Mouse (Mus musculus) E14TG2a.4 (cell line): Measurements from ENCODE around the gene Mpp3.

ENCODE experiments used
- H3K27me3 ChIP-seq: 2 replicates; pipeline ENCODE4 v1.6.1; 2014; ENCODE audit warnings: low read length, control low read depth; ENCODE audit not compliant: insufficient read depth
- H3K36me3 ChIP-seq: 2 replicates; pipeline ENCODE4 v1.6.1; 2014; ENCODE audit warnings: low read length, control low read depth; ENCODE audit not compliant: insufficient read depth
- H3K4me1 ChIP-seq: replicated peaks from 2 replicates; pipeline ENCODE4 v1.6.1; 2014; ENCODE audit warnings: low read depth, low read length, control low read depth
- H3K4me3 ChIP-seq: replicated peaks from 2 replicates; pipeline ENCODE4 v1.5.1; 2014; ENCODE audit warnings: mild to moderate bottlenecking, low read length
- H3K9me3 ChIP-seq: 2 replicates; pipeline ENCODE4 v1.6.1; 2014; ENCODE audit warnings: low read length, control low read depth
- CTCF ChIP-seq: conservative IDR thresholded peaks from 2 replicates; pipeline ENCODE4 v1.5.1; 2014; ENCODE audit warnings: low read length
- NANOG ChIP-seq: IDR thresholded peaks from 2 replicates; pipeline ENCODE4 v1.6.1; 2014; ENCODE audit warnings: borderline replicate concordance, low read length, mixed read lengths
- POU5F1 ChIP-seq: IDR thresholded peaks from 2 replicates; pipeline ENCODE4 v1.6.1; 2014; ENCODE audit warnings: low read length, borderline replicate concordance

Gene Mpp3

GRCm38 (mm10) chr11:102024875-102025274 lies 3.4 kb downstream of the Mpp3 start:
- peaks cover 46% of the 10 kb centered on the region for H3K4me1 ChIP-seq
- H3K9me3 ChIP-seq, result no peaks in the 10 kb centered on the region
- no peaks in the 10 kb centered on the region for H3K36me3 ChIP-seq
- H3K4me3 ChIP-seq, result no peak overlapping the region
- TF ChIP-seq NANOG (no peak), CTCF (no peak), POU5F1 (no peak)
- H3K27me3 ChIP-seq, result peaks cover 66% of the 10 kb centered on the region

GRCm38 (mm10) chr11:102024084-102024758 lies 4.0 kb downstream of the Mpp3 start:
- Histone ChIP-seq H3K9me3 (no peaks in the 10 kb centered on the region), H3K4me3 (no peak overlapping the region), H3K4me1 (peaks cover 46% of the 10 kb centered on the region), H3K27me3 (peaks cover 63% of the 10 kb centered on the region), H3K36me3 (no peaks in the 10 kb centered on the region)
- TF ChIP-seq NANOG, result no peak
- no peak for TF ChIP-seq CTCF
- TF ChIP-seq POU5F1, result no peak

GRCm38 (mm10) chr11:102023406-102023805 lies 4.9 kb downstream of the Mpp3 start:
- H3K27me3 ChIP-seq, result peaks cover 59% of the 10 kb centered on the region
- H3K36me3 ChIP-seq, result no peaks in the 10 kb centered on the region
- no peaks in the 10 kb centered on the region for H3K9me3 ChIP-seq
- H3K4me3 ChIP-seq, result peak overlapping the region; percentile 35
- TF ChIP-seq NANOG (no peak), CTCF (no peak), POU5F1 (no peak)
- H3K4me1 ChIP-seq, result peaks cover 53% of the 10 kb centered on the region

GRCm38 (mm10) chr11:102021196-102021595 lies 7.1 kb downstream of the Mpp3 start:
- H3K27me3 ChIP-seq, result peaks cover 41% of the 10 kb centered on the region
- no peaks in the 10 kb centered on the region for H3K36me3 ChIP-seq
- no peaks in the 10 kb centered on the region for H3K9me3 ChIP-seq
- H3K4me1 ChIP-seq, result peaks cover 54% of the 10 kb centered on the region
- no peak for TF ChIP-seq POU5F1
- TF ChIP-seq NANOG, result no peak
- no peak for TF ChIP-seq CTCF
- no peak overlapping the region for H3K4me3 ChIP-seq

- Histone ChIP-seq H3K4me3 (no peak overlapping the region), H3K36me3 (no peaks in the 10 kb centered on the region), H3K27me3 (peaks cover 26% of the 10 kb centered on the region), H3K9me3 (no peaks in the 10 kb centered on the region), H3K4me1 (peaks cover 46% of the 10 kb centered on the region)
- TF ChIP-seq NANOG (no peak), CTCF (no peak), POU5F1 (no peak)
These were observed 8.5 kb downstream of the Mpp3 start for GRCm38 (mm10) chr11:102019736-102020135.

- Histone ChIP-seq H3K4me1 (peaks cover 27% of the 10 kb centered on the region), H3K4me3 (no peak overlapping the region), H3K36me3 (no peaks in the 10 kb centered on the region), H3K27me3 (0 out of 2 replicates have a peak, but pooled peaks cover 5% of the 10 kb centered on the region), H3K9me3 (no peaks in the 10 kb centered on the region)
- TF ChIP-seq POU5F1 (no peak), CTCF (no peak), NANOG (no peak)
These were observed 12.1 kb downstream of the Mpp3 start for GRCm38 (mm10) chr11:102016136-102016535.

GRCm38 (mm10) chr11:102015472-102015871 lies 12.8 kb downstream of the Mpp3 start:
- Histone ChIP-seq H3K27me3 (0 out of 2 replicates have a peak, but pooled peaks cover 3% of the 10 kb centered on the region), H3K36me3 (no peaks in the 10 kb centered on the region), H3K9me3 (no peaks in the 10 kb centered on the region), H3K4me3 (no peak overlapping the region), H3K4me1 (peaks cover 27% of the 10 kb centered on the region)
- no peak for TF ChIP-seq NANOG
- TF ChIP-seq POU5F1, result no peak
- TF ChIP-seq CTCF, result no peak

GRCm38 (mm10) chr11:102013201-102013600 lies 15.1 kb downstream of the Mpp3 start:
- no peaks in the 10 kb centered on the region for H3K36me3 ChIP-seq
- no peaks in the 10 kb centered on the region for H3K9me3 ChIP-seq
- peaks cover 33% of the 10 kb centered on the region for H3K4me1 ChIP-seq
- H3K27me3 ChIP-seq, result no peaks in the 10 kb centered on the region
- TF ChIP-seq POU5F1 (no peak), CTCF (no peak), NANOG (no peak)
- H3K4me3 ChIP-seq, result no peak overlapping the region

GRCm38 (mm10) chr11:102011510-102011909 lies 16.8 kb downstream of the Mpp3 start:
- Histone ChIP-seq H3K9me3 (no peaks in the 10 kb centered on the region), H3K4me3 (no peak overlapping the region), H3K27me3 (no peaks in the 10 kb centered on the region), H3K36me3 (no peaks in the 10 kb centered on the region), H3K4me1 (peaks cover 29% of the 10 kb centered on the region)
- TF ChIP-seq POU5F1 (no peak), NANOG (no peak), CTCF (no peak)
